Mouse (Mus musculus): Measurements from ENCODE around the gene Ccl6. TPM values are rescaled to one million over a fixed set of nuclear protein-coding genes. Genes with fewer than 3 reads are reported as not detected.
A peak's percentile ranks its signal among the peaks of the same experiment; 100 is the strongest.

Gene Ccl6
- total and polyA plus RNA-seq, 2 experiments from 2014 or later: 3.5 to 5.0 TPM

DNA sequence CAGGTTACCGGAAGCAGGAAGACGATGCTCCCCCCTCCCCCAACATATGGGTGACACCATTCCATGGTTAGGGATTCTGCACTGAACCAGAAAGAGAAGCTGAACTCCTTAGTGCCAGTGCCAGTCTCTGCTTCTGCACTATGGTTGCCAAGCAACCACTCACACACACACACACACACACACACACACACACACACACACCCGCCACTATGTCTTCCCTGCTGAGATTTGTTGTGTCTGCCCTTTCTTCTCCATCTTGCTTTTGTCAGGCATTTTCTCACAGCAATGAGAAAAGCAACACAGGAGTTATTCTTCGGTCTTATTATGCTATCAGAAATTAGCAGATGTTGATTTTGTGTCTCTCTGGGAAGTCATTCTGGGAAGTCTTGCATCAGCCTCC, 41.5 kb upstream of the Ccl6 start:
- TF ChIP-seq CTCF (IDR thresholded peaks at IDR 0.05; ENCODE audit: low read depth): no peak
- 22% methylated on average over 4 of the region's 4 CpGs for WGBS

DNA sequence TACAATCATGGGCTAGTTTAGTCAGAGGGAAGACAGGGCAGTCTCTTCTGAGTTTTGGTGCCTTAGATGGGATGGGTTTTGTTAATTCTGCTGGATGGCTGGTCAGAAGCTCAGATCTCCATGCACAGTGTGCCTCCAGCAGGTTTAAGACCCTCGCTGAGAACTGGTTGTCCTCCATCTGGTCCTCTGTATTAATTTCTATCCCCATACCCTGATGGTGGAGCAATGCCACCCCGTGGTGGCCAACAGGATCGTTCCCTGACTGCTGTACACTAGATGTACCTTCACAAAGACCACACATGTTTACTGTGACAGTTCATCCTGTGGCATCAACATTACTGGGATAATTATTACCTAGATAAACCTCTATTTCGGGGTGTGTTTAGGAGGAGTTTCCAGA, 39.9 kb upstream of the Ccl6 start:
- DNase-seq: no peak
- H3K4me2 ChIP-seq (ENCODE audit: low read depth): no peak overlapping the region
- H3K9me3 ChIP-seq (ENCODE audit: low read length): no peaks in the 10 kb centered on the region
- no peak overlapping the region for H3K9ac ChIP-seq
- H3K4me3 ChIP-seq (ENCODE audit: low read depth, low read length): no peak overlapping the region
- ATAC-seq: no peak
- no peak overlapping the region for H3K27ac ChIP-seq (ENCODE audit: low read depth, low read length)
- H3K36me3 ChIP-seq (ENCODE audit: insufficient read depth): no peaks in the 10 kb centered on the region
- WGBS: 82% methylated on average over 4 of the region's 4 CpGs
- no peaks in the 10 kb centered on the region for H3K27me3 ChIP-seq (ENCODE audit: insufficient read depth, low read length)
- TF ChIP-seq CTCF (IDR thresholded peaks at IDR 0.05; ENCODE audit: low read depth): no peak
- H3K4me1 ChIP-seq (ENCODE audit: insufficient read depth): 0 out of 2 replicates have a peak, but pooled peaks cover 6% of the 10 kb centered on the region

More for the DNA sequence above, 41.5 kb upstream of the Ccl6 start:
- Histone ChIP-seq H3K4me2 (ENCODE audit: low read depth) (no peak overlapping the region), H3K27me3 (ENCODE audit: insufficient read depth, low read length) (no peaks in the 10 kb centered on the region), H3K36me3 (ENCODE audit: insufficient read depth) (no peaks in the 10 kb centered on the region), H3K4me1 (ENCODE audit: insufficient read depth) (0 out of 2 replicates have a peak, but pooled peaks cover 6% of the 10 kb centered on the region), H3K27ac (ENCODE audit: low read depth, low read length) (peak overlapping the region; percentile 45), H3K4me3 (ENCODE audit: low read depth, low read length) (no peak overlapping the region), H3K9me3 (ENCODE audit: low read length) (no peaks in the 10 kb centered on the region), H3K9ac (no peak overlapping the region)
- peak; percentile 85; the same call in 1 of the 2 replicates for ATAC-seq
- DNase-seq: peak; percentile 56

DNA sequence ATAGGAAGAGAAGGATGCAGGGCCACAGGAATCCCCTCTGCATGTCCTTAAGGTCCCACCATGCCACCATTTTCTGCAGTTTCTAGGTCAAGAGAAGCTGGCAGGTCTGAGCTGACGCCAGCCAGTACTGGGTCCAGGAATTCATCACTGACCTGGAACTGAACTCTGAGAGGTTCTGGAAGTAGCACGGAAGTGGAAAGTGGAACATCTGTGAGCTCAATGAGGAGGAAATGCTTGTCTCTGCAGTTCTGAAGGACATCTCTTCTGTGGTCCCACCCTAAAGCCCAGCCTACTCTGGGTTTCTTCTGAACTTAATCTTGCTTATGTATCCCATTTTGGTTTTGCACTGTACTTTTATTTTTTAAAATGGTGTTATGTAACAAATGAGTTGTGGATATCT, 38.2 kb upstream of the Ccl6 start:
- Histone ChIP-seq H3K27ac (ENCODE audit: low read depth, low read length) (no peak overlapping the region), H3K4me1 (ENCODE audit: insufficient read depth) (0 out of 2 replicates have a peak, but pooled peaks cover 6% of the 10 kb centered on the region), H3K9me3 (ENCODE audit: low read length) (no peaks in the 10 kb centered on the region), H3K27me3 (ENCODE audit: insufficient read depth, low read length) (no peaks in the 10 kb centered on the region), H3K36me3 (ENCODE audit: insufficient read depth) (no peaks in the 10 kb centered on the region), H3K9ac (no peak overlapping the region), H3K4me2 (ENCODE audit: low read depth) (no peak overlapping the region), H3K4me3 (ENCODE audit: low read depth, low read length) (no peak overlapping the region)
- 84% methylated on average over 2 of the region's 2 CpGs for WGBS
- ATAC-seq: no peak
- DNase-seq: no peak
- no peak for TF ChIP-seq CTCF (IDR thresholded peaks at IDR 0.05; ENCODE audit: low read depth)

DNA sequence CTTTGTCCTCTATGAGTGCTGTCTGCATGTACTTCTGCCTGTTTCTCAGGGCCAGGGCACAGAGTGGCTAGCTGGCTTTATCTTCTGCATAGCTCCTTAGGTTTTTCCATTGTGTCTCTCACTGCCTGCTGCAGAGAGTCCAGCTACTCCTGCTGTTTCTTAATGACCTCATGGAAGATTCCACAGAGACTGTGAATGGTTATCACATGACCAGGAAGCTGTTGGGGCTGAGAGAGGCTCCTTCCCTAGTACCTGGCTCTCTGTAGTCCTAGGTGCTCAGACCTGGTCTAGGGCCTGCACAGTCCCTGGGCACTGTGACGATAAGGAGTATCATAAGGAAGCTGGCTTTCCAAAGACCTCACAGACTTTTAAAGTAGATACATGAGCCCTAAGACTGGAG, 37.7 kb upstream of the Ccl6 start:
- Histone ChIP-seq H3K9ac (no peak overlapping the region), H3K9me3 (ENCODE audit: low read length) (no peaks in the 10 kb centered on the region), H3K27ac (ENCODE audit: low read depth, low read length) (no peak overlapping the region), H3K27me3 (ENCODE audit: insufficient read depth, low read length) (no peaks in the 10 kb centered on the region), H3K4me2 (ENCODE audit: low read depth) (no peak overlapping the region), H3K4me1 (ENCODE audit: insufficient read depth) (0 out of 2 replicates have a peak, but pooled peaks cover 6% of the 10 kb centered on the region), H3K36me3 (ENCODE audit: insufficient read depth) (no peaks in the 10 kb centered on the region), H3K4me3 (ENCODE audit: low read depth, low read length) (no peak overlapping the region)
- DNase-seq (no peak), ATAC-seq (no peak)
- TF ChIP-seq CTCF (IDR thresholded peaks at IDR 0.05; ENCODE audit: low read depth): no peak
- 90% methylated on average over 1 of the region's 1 CpGs for WGBS

DNA sequence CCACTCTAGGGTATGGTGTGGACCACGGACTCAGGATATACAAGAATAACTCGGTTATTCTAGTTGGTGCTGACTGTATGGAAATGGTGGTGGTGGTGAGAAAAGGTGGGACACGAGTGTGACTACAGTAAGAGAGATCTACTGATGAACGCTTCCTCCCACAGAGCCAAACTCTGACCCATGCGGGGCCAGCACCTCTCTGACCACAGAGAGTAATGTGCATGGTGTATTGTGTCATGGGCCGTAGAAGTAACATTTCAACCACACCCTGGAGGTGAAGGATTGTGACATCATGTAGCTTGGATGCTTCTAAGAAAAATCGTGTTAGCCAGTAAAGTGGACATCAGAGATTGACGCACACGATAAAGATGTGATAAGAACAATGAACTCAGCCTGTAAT, 35.9 kb upstream of the Ccl6 start:
- no peaks in the 10 kb centered on the region for H3K27me3 ChIP-seq (ENCODE audit: insufficient read depth, low read length)
- DNase-seq: no peak
- no peak overlapping the region for H3K4me3 ChIP-seq (ENCODE audit: low read depth, low read length)
- no peak overlapping the region for H3K4me2 ChIP-seq (ENCODE audit: low read depth)
- H3K9ac ChIP-seq: no peak overlapping the region
- no peak for TF ChIP-seq CTCF (IDR thresholded peaks at IDR 0.05; ENCODE audit: low read depth)
- H3K36me3 ChIP-seq (ENCODE audit: insufficient read depth): no peaks in the 10 kb centered on the region
- WGBS: 90% methylated on average over 9 of the region's 9 CpGs
- no peak for ATAC-seq
- H3K27ac ChIP-seq (ENCODE audit: low read depth, low read length): no peak overlapping the region
- 0 out of 2 replicates have a peak, but pooled peaks cover 2% of the 10 kb centered on the region for H3K4me1 ChIP-seq (ENCODE audit: insufficient read depth)
- H3K9me3 ChIP-seq (ENCODE audit: low read length): no peaks in the 10 kb centered on the region

DNA sequence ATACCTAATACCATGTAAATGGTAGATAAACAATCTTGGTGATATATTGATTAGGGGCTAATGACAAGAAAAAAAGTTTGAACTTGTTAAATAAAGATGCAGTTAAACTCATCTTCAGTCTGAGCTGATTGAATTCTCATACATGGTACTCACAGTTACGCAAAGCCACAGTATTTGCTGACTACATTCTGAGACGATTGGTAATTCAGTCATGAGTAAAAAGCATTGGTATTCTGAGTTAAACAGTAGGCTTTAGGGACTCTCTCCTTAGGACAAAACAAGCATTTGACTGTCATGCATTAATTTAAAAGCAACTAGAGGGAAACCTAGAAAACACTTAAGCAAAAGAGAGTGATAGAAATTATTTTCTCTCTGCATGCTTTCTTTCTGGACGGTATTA, 30.7 kb upstream of the Ccl6 start:
- WGBS: 79% methylated on average over 3 of the region's 3 CpGs

DNA sequence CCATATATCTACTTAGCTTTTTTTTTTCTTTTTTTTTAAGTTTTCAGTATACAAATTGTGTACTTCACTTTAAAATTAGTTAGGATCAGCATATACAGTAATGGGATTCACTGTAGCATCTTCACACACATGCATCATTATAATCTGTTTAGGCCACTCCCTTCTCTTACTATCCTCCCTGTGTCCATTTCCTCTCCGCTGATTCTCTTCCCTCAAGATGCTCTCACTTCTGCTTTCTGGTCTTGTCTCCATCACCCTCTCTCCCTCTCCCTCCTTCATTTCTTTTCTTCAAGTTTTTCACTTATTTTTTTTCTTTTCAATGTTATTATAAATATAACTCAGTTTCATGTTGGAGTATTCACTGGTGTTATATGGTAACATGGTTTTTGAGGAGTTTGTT, 26.1 kb upstream of the Ccl6 start:
- no peak for TF ChIP-seq CTCF (IDR thresholded peaks at IDR 0.05; ENCODE audit: low read depth)
- Histone ChIP-seq H3K4me2 (ENCODE audit: low read depth) (no peak overlapping the region), H3K27me3 (ENCODE audit: insufficient read depth, low read length) (no peaks in the 10 kb centered on the region), H3K9ac (no peak overlapping the region), H3K27ac (ENCODE audit: low read depth, low read length) (no peak overlapping the region), H3K4me3 (ENCODE audit: low read depth, low read length) (no peak overlapping the region), H3K4me1 (ENCODE audit: insufficient read depth) (no peaks in the 10 kb centered on the region), H3K9me3 (ENCODE audit: low read length) (no peaks in the 10 kb centered on the region), H3K36me3 (ENCODE audit: insufficient read depth) (no peaks in the 10 kb centered on the region)
- DNase-seq (no peak), ATAC-seq (no peak)
- WGBS: 97% methylated on average over 1 of the region's 1 CpGs

More for the DNA sequence above, 30.7 kb upstream of the Ccl6 start:
- Histone ChIP-seq H3K9me3 (ENCODE audit: low read length) (no peaks in the 10 kb centered on the region), H3K4me1 (ENCODE audit: insufficient read depth) (no peaks in the 10 kb centered on the region), H3K9ac (no peak overlapping the region), H3K27me3 (ENCODE audit: insufficient read depth, low read length) (no peaks in the 10 kb centered on the region), H3K4me2 (ENCODE audit: low read depth) (no peak overlapping the region), H3K4me3 (ENCODE audit: low read depth, low read length) (no peak overlapping the region), H3K36me3 (ENCODE audit: insufficient read depth) (no peaks in the 10 kb centered on the region), H3K27ac (ENCODE audit: low read depth, low read length) (no peak overlapping the region)
- no peak for ATAC-seq
- no peak for TF ChIP-seq CTCF (IDR thresholded peaks at IDR 0.05; ENCODE audit: low read depth)
- DNase-seq: no peak
